Comparison of ENCODE assay signal across 7 mouse cellular contexts in genomic region chr7:19309278-19309883, GRCm38 (mm10). TPM values are rescaled to one million over a fixed set of nuclear protein-coding genes. Genes with fewer than 3 reads are reported as not detected.
DNase-seq lines count a peak whose midpoint lies in the region; ATAC-seq lines count a peak whose summit lies in the region.

No protein-coding gene starts in this region.

- peaks cover 6% of the 10 kb centered on the region for H3K9me3 ChIP-seq in megakaryocyte, embryonic 14.5 days
- no peaks in the 10 kb centered on the region for H3K9me3 ChIP-seq in forebrain, embryonic 11.5 days (ENCODE audit: control insufficient read depth, low read length)
- no peaks in the 10 kb centered on the region for H3K9me3 ChIP-seq in intestine, embryonic 16.5 days (ENCODE audit: control insufficient read depth, low read length)
- H3K9me3 ChIP-seq in neural tube, embryonic 13.5 days = no peaks in the 10 kb centered on the region

- no peak overlapping the region for H3K27ac ChIP-seq in forebrain, embryonic 11.5 days (ENCODE audit: low read depth, low read length)
- H3K27ac ChIP-seq in intestine, embryonic 16.5 days (ENCODE audit: low read length) = no peak overlapping the region
- no peak overlapping the region for H3K27ac ChIP-seq in neural tube, embryonic 13.5 days (replicated peaks)

- DNase-seq in forebrain, embryonic 11.5 days (ENCODE audit: low spot score) = peak; percentile 67

- 1% methylated on average over 48 of the region's 48 CpGs for WGBS in forebrain, embryonic 11.5 days
- under 1% methylated on average over 48 of the region's 48 CpGs for WGBS in intestine, embryonic 16.5 days
- 1% methylated on average over 48 of the region's 48 CpGs for WGBS in neural tube, embryonic 13.5 days

- ATAC-seq in megakaryocyte, adult 5-6 weeks (ENCODE audit: poor library complexity, severe bottlenecking) = no peak
- no peak for ATAC-seq in forebrain, embryonic 11.5 days (replicated peaks; ENCODE audit: low FRiP score)
- no peak for ATAC-seq in intestine, embryonic 16.5 days
- no peak for ATAC-seq in neural tube, embryonic 13.5 days (ENCODE audit: low read depth)
- no peak for ATAC-seq in frontal cortex, adult (ENCODE audit: low TSS enrichment)
- ATAC-seq in erythroid progenitor cell, adult 5-6 weeks (replicated peaks; ENCODE audit: low FRiP score, poor library complexity, severe bottlenecking) = no peak

- H3K4me3 ChIP-seq in megakaryocyte, embryonic 14.5 days (replicated peaks) = peak overlapping the region; percentile 91
- peak overlapping the region; percentile 51 for H3K4me3 ChIP-seq in forebrain, embryonic 11.5 days (ENCODE audit: low read depth, low read length)
- H3K4me3 ChIP-seq in intestine, embryonic 16.5 days (ENCODE audit: low read length) = peak overlapping the region; percentile 61
- peak overlapping the region; percentile 61 for H3K4me3 ChIP-seq in neural tube, embryonic 13.5 days

- H3K4me2 ChIP-seq in forebrain, embryonic 11.5 days (ENCODE audit: low read depth, low read length, severe bottlenecking) = peak overlapping the region; percentile 94
- peak overlapping the region; percentile 99 for H3K4me2 ChIP-seq in intestine, embryonic 16.5 days (ENCODE audit: low read depth, low read length)
- peak overlapping the region; percentile 96 for H3K4me2 ChIP-seq in neural tube, embryonic 13.5 days

- peaks cover 47% of the 10 kb centered on the region for H3K27me3 ChIP-seq in megakaryocyte, embryonic 14.5 days (replicated peaks)
- peaks cover 30% of the 10 kb centered on the region for H3K27me3 ChIP-seq in forebrain, embryonic 11.5 days (ENCODE audit: control insufficient read depth, insufficient read depth, low read length)
- H3K27me3 ChIP-seq in intestine, embryonic 16.5 days (replicated peaks; ENCODE audit: control insufficient read depth, insufficient read depth, low read length) = peaks cover 27% of the 10 kb centered on the region
- peaks cover 57% of the 10 kb centered on the region for H3K27me3 ChIP-seq in neural tube, embryonic 13.5 days

- no peaks in the 10 kb centered on the region for H3K36me3 ChIP-seq in megakaryocyte, embryonic 14.5 days (replicated peaks; ENCODE audit: low read length)
- H3K36me3 ChIP-seq in forebrain, embryonic 11.5 days (ENCODE audit: control insufficient read depth, insufficient read depth, low read length) = no peaks in the 10 kb centered on the region
- no peaks in the 10 kb centered on the region for H3K36me3 ChIP-seq in intestine, embryonic 16.5 days (ENCODE audit: control insufficient read depth, insufficient read depth, low read length)
- no peaks in the 10 kb centered on the region for H3K36me3 ChIP-seq in neural tube, embryonic 13.5 days

- H3K9ac ChIP-seq in forebrain, embryonic 11.5 days (ENCODE audit: low read length) = peak overlapping the region; percentile 39
- H3K9ac ChIP-seq in intestine, embryonic 16.5 days (ENCODE audit: low read depth, low read length) = peak overlapping the region; percentile 60
- H3K9ac ChIP-seq in neural tube, embryonic 13.5 days = peak overlapping the region; percentile 59

- peaks cover 70% of the 10 kb centered on the region for H3K4me1 ChIP-seq in megakaryocyte, embryonic 14.5 days
- H3K4me1 ChIP-seq in forebrain, embryonic 11.5 days (replicated peaks; ENCODE audit: control insufficient read depth, insufficient read depth, low read length) = peaks cover 9% of the 10 kb centered on the region; the same call in 1 of the 2 replicates
- peaks cover 19% of the 10 kb centered on the region for H3K4me1 ChIP-seq in intestine, embryonic 16.5 days (ENCODE audit: control insufficient read depth, insufficient read depth, low read length)
- peaks cover 36% of the 10 kb centered on the region for H3K4me1 ChIP-seq in neural tube, embryonic 13.5 days (replicated peaks)

RNA-seq across cellular contexts. Expression of gene Fosb, which starts 0.5 kb away (rescaled TPM):
- 12.9 and 33.1 TPM in 2 replicates for polyA plus RNA-seq in megakaryocyte, embryonic 14.5 days (2012; ENCODE audit: insufficient read depth, low replicate concordance)
- 24.0 and 25.4 TPM in 2 replicates for total RNA-seq in megakaryocyte, adult 5-6 weeks (2015)
- total RNA-seq in megakaryocyte, adult 5-6 weeks (2017) = 26.9 and 30.4 TPM in 2 replicates
- not detected in 2 replicates for polyA plus RNA-seq in forebrain, embryonic 11.5 days (2014; fragmentation: Nextera tagmentation; extraction: Ambion mirVana)
- polyA plus RNA-seq in intestine, embryonic 16.5 days (2015; fragmentation: Nextera tagmentation; extraction: Ambion mirVana) = 0.10 and 0.21 TPM in 2 replicates
- 0.06 and 0.19 TPM in 2 replicates for polyA plus RNA-seq in neural tube, embryonic 13.5 days (2015; fragmentation: Nextera tagmentation; extraction: Ambion mirVana)
- total RNA-seq in erythroid progenitor cell, adult 5-6 weeks (2015; ENCODE audit: low replicate concordance) = 6.3 and 7.9 TPM in 2 replicates
- 1.3 and 3.3 TPM in 2 replicates for total RNA-seq in erythroid progenitor cell, adult 5-6 weeks (2017; ENCODE audit: low replicate concordance)

RNA-seq across cellular contexts. Expression of gene Rtn2, which starts 27.0 kb away (rescaled TPM):
- 6.1 and 8.4 TPM in 2 replicates for polyA plus RNA-seq in megakaryocyte, embryonic 14.5 days (2012; ENCODE audit: insufficient read depth, low replicate concordance)
- total RNA-seq in megakaryocyte, adult 5-6 weeks (2015) = 0.48 TPM in 1 of 2 replicates, not detected in the other
- total RNA-seq in megakaryocyte, adult 5-6 weeks (2017) = not detected in 2 replicates
- 47.3 and 54.7 TPM in 2 replicates for polyA plus RNA-seq in forebrain, embryonic 11.5 days (2014; fragmentation: Nextera tagmentation; extraction: Ambion mirVana)
- polyA plus RNA-seq in intestine, embryonic 16.5 days (2015; fragmentation: Nextera tagmentation; extraction: Ambion mirVana) = 10.3 and 11.8 TPM in 2 replicates
- polyA plus RNA-seq in neural tube, embryonic 13.5 days (2015; fragmentation: Nextera tagmentation; extraction: Ambion mirVana) = 103 and 117 TPM in 2 replicates
- 4.0 TPM in 1 of 2 replicates, not detected in the other for total RNA-seq in erythroid progenitor cell, adult 5-6 weeks (2015; ENCODE audit: low replicate concordance)
- total RNA-seq in erythroid progenitor cell, adult 5-6 weeks (2017; ENCODE audit: low replicate concordance) = not detected in 2 replicates

RNA-seq across cellular contexts. Expression of gene Ppm1n, which starts 29.5 kb away (rescaled TPM):
- polyA plus RNA-seq in megakaryocyte, embryonic 14.5 days (2012; ENCODE audit: insufficient read depth, low replicate concordance) = not detected in 2 replicates
- total RNA-seq in megakaryocyte, adult 5-6 weeks (2015) = not detected in 2 replicates
- not detected in 2 replicates for total RNA-seq in megakaryocyte, adult 5-6 weeks (2017)
- polyA plus RNA-seq in forebrain, embryonic 11.5 days (2014; fragmentation: Nextera tagmentation; extraction: Ambion mirVana) = 0.44 TPM in 1 of 2 replicates, not detected in the other
- polyA plus RNA-seq in intestine, embryonic 16.5 days (2015; fragmentation: Nextera tagmentation; extraction: Ambion mirVana) = 0.29 and 0.32 TPM in 2 replicates
- polyA plus RNA-seq in neural tube, embryonic 13.5 days (2015; fragmentation: Nextera tagmentation; extraction: Ambion mirVana) = 0.41 and 0.59 TPM in 2 replicates
- not detected in 2 replicates for total RNA-seq in erythroid progenitor cell, adult 5-6 weeks (2015; ENCODE audit: low replicate concordance)
- not detected in 2 replicates for total RNA-seq in erythroid progenitor cell, adult 5-6 weeks (2017; ENCODE audit: low replicate concordance)

RNA-seq across cellular contexts. Expression of gene Ercc1, which starts 35.2 kb away (rescaled TPM):
- 36.5 and 52.2 TPM in 2 replicates for polyA plus RNA-seq in megakaryocyte, embryonic 14.5 days (2012; ENCODE audit: insufficient read depth, low replicate concordance)
- total RNA-seq in megakaryocyte, adult 5-6 weeks (2015) = 18.9 and 26.4 TPM in 2 replicates
- 17.5 and 21.4 TPM in 2 replicates for total RNA-seq in megakaryocyte, adult 5-6 weeks (2017)
- 94.4 and 100 TPM in 2 replicates for polyA plus RNA-seq in forebrain, embryonic 11.5 days (2014; fragmentation: Nextera tagmentation; extraction: Ambion mirVana)
- polyA plus RNA-seq in intestine, embryonic 16.5 days (2015; fragmentation: Nextera tagmentation; extraction: Ambion mirVana) = 45.8 and 51.3 TPM in 2 replicates
- 90.7 and 96.1 TPM in 2 replicates for polyA plus RNA-seq in neural tube, embryonic 13.5 days (2015; fragmentation: Nextera tagmentation; extraction: Ambion mirVana)
- total RNA-seq in erythroid progenitor cell, adult 5-6 weeks (2015; ENCODE audit: low replicate concordance) = 3.6 and 12.6 TPM in 2 replicates
- 1.2 and 1.8 TPM in 2 replicates for total RNA-seq in erythroid progenitor cell, adult 5-6 weeks (2017; ENCODE audit: low replicate concordance)

RNA-seq across cellular contexts. Expression of gene Vasp, which starts 37.8 kb away (rescaled TPM):
- polyA plus RNA-seq in megakaryocyte, embryonic 14.5 days (2012; ENCODE audit: insufficient read depth, low replicate concordance) = 828 and 2,423 TPM in 2 replicates
- 122 and 129 TPM in 2 replicates for total RNA-seq in megakaryocyte, adult 5-6 weeks (2015)
- total RNA-seq in megakaryocyte, adult 5-6 weeks (2017) = 180 and 227 TPM in 2 replicates
- 52.8 and 53.0 TPM in 2 replicates for polyA plus RNA-seq in forebrain, embryonic 11.5 days (2014; fragmentation: Nextera tagmentation; extraction: Ambion mirVana)
- 106 and 120 TPM in 2 replicates for polyA plus RNA-seq in intestine, embryonic 16.5 days (2015; fragmentation: Nextera tagmentation; extraction: Ambion mirVana)
- polyA plus RNA-seq in neural tube, embryonic 13.5 days (2015; fragmentation: Nextera tagmentation; extraction: Ambion mirVana) = 41.2 and 46.3 TPM in 2 replicates
- 34.0 and 58.7 TPM in 2 replicates for total RNA-seq in erythroid progenitor cell, adult 5-6 weeks (2015; ENCODE audit: low replicate concordance)
- total RNA-seq in erythroid progenitor cell, adult 5-6 weeks (2017; ENCODE audit: low replicate concordance) = 17.9 and 26.7 TPM in 2 replicates

Comparison
In these comparisons a context has a peak if more than half of its experiments do, and no peak if none do; other contexts are left out.
1. RNA of gene Fosb, which starts 0.5 kb away (polyA plus RNA-seq): 12.9 to 33.1 TPM in megakaryocyte, embryonic 14.5 days; 0.10 to 0.21 TPM in intestine, embryonic 16.5 days, 0.06 to 0.19 TPM in neural tube, embryonic 13.5 days and not detected in forebrain, embryonic 11.5 days; every median in the first group is over 10 times any median in the second.
2. Peak in every context shown above with its lines, with median percentiles within 50 percentile points of each other: H3K4me3 ChIP-seq, H3K4me2 ChIP-seq and H3K9ac ChIP-seq.